8 mouse cellular contexts compared by ENCODE assay signal in the genomic region with DNA sequence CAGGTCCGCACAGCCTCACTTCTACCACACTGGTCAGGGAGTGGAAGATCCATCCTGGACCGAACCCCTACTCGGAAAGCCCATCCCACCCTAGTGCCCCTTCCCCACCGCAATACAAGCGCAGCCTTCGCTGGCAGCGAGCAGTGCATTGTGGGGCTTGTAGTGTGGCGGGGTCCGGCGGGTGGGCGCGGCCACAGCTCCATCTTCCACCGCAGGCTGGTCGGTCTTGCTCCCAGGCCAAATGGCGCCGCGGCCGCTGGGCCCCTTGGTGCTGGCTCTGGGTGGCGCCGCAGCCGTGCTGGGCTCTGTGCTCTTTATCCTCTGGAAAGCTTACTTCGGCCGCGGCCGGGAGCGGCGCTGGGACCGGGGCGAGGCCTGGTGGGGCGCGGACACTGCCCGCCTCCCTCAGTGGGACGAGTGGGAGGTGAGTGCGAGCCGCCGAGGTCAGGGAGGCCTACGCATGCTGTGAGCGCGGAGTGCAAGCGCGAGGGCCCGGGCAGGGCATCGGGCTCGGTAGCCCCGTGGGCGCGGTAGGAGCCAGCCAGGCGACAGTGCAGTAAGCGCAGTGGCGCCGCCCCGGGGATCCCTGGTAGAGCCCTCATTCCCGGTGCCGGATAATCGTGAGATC. TPM values are rescaled to one million over a fixed set of nuclear protein-coding genes. Genes with fewer than 3 reads are reported as not detected.
DNase-seq lines count a peak whose midpoint lies in the region; ATAC-seq and TF ChIP-seq lines count a peak whose summit lies in the region.

Arl10 (plus strand) TSS at position 162 of the 628 bp plus-strand sequence.

- peak; percentile 68 for ATAC-seq in CD4-positive, CD25-positive, alpha-beta regulatory T cell, adult 4 months
- peak; percentile 95 for ATAC-seq in forebrain, embryonic 11.5 days (replicated peaks; ENCODE audit: low FRiP score)
- ATAC-seq in heart, embryonic 15.5 days (replicated peaks; ENCODE audit: insufficient number of reproducible peaks, insufficient read depth, low FRiP score, low read depth) = peak; percentile 86
- ATAC-seq in liver, postnatal 0 days = peak; percentile 83
- ATAC-seq in neural tube, embryonic 13.5 days (ENCODE audit: low read depth) = peak; percentile 95

- DNase-seq in brain, adult 2 months (ENCODE audit: low read depth, low spot score) = peak; percentile 82
- peak; percentile 91 for DNase-seq in forebrain, embryonic 11.5 days (ENCODE audit: low spot score)
- DNase-seq in kidney, postnatal 14 days = peak; percentile 89
- DNase-seq in liver, postnatal 0 days = peak; percentile 73
- DNase-seq in testis, postnatal 14 days (ENCODE audit: low spot score) = peak; percentile 79

- H3K4me1 ChIP-seq in forebrain, embryonic 11.5 days (replicated peaks; ENCODE audit: control insufficient read depth, insufficient read depth, low read length) = peaks cover 8% of the 10 kb centered on the region; the same call in 1 of the 2 replicates
- peaks cover 26% of the 10 kb centered on the region for H3K4me1 ChIP-seq in heart, embryonic 15.5 days (replicated peaks)
- H3K4me1 ChIP-seq in liver, postnatal 0 days (ENCODE audit: insufficient read depth) = peaks cover 16% of the 10 kb centered on the region
- peaks cover 38% of the 10 kb centered on the region for H3K4me1 ChIP-seq in neural tube, embryonic 13.5 days (replicated peaks)

- peak within 1 kb of the TSS; percentile 92 for H3K4me2 ChIP-seq in forebrain, embryonic 11.5 days (ENCODE audit: low read depth, low read length, severe bottlenecking)
- peak within 1 kb of the TSS; percentile 89 for H3K4me2 ChIP-seq in heart, embryonic 15.5 days
- H3K4me2 ChIP-seq in liver, postnatal 0 days (ENCODE audit: low read depth, low read length) = peak within 1 kb of the TSS; percentile 79
- peak within 1 kb of the TSS; percentile 90 for H3K4me2 ChIP-seq in neural tube, embryonic 13.5 days

- no peaks in the 10 kb centered on the region for H3K9me3 ChIP-seq in forebrain, embryonic 11.5 days (ENCODE audit: control insufficient read depth, low read length)
- no peaks in the 10 kb centered on the region for H3K9me3 ChIP-seq in heart, embryonic 15.5 days (replicated peaks)
- no peaks in the 10 kb centered on the region for H3K9me3 ChIP-seq in liver, postnatal 0 days (ENCODE audit: low read length)
- H3K9me3 ChIP-seq in neural tube, embryonic 13.5 days = no peaks in the 10 kb centered on the region

- TF ChIP-seq EP300 in liver, postnatal 0 days (IDR thresholded peaks at IDR 0.05; ENCODE audit: low read depth) = no peak

- peak within 1 kb of the TSS; percentile 71 for H3K27ac ChIP-seq in forebrain, embryonic 11.5 days (ENCODE audit: low read depth, low read length)
- H3K27ac ChIP-seq in heart, embryonic 15.5 days = peak within 1 kb of the TSS; percentile 87
- H3K27ac ChIP-seq in liver, postnatal 0 days (ENCODE audit: low read depth) = peak within 1 kb of the TSS; percentile 25
- H3K27ac ChIP-seq in neural tube, embryonic 13.5 days (replicated peaks) = peak within 1 kb of the TSS; percentile 84

- TF ChIP-seq CTCF in liver, postnatal 0 days (IDR thresholded peaks at IDR 0.05; ENCODE audit: low read depth) = peak; percentile 12; the same call in 1 of the 2 replicates

- no peaks in the 10 kb centered on the region for H3K27me3 ChIP-seq in forebrain, embryonic 11.5 days (ENCODE audit: control insufficient read depth, insufficient read depth, low read length)
- H3K27me3 ChIP-seq in heart, embryonic 15.5 days = no peaks in the 10 kb centered on the region
- H3K27me3 ChIP-seq in liver, postnatal 0 days (ENCODE audit: insufficient read depth, low read length) = no peaks in the 10 kb centered on the region
- peaks cover 3% of the 10 kb centered on the region; the same call in 1 of the 2 replicates for H3K27me3 ChIP-seq in neural tube, embryonic 13.5 days

- no peaks in the 10 kb centered on the region for H3K36me3 ChIP-seq in forebrain, embryonic 11.5 days (ENCODE audit: control insufficient read depth, insufficient read depth, low read length)
- H3K36me3 ChIP-seq in heart, embryonic 15.5 days = peaks cover 12% of the 10 kb centered on the region
- H3K36me3 ChIP-seq in liver, postnatal 0 days (replicated peaks; ENCODE audit: insufficient read depth, low read length) = no peaks in the 10 kb centered on the region
- H3K36me3 ChIP-seq in neural tube, embryonic 13.5 days = peaks cover 33% of the 10 kb centered on the region

- H3K4me3 ChIP-seq in forebrain, embryonic 11.5 days (ENCODE audit: low read depth, low read length) = peak within 1 kb of the TSS; percentile 95
- H3K4me3 ChIP-seq in heart, embryonic 15.5 days = peak within 1 kb of the TSS; percentile 100
- peak within 1 kb of the TSS; percentile 66 for H3K4me3 ChIP-seq in liver, postnatal 0 days (ENCODE audit: low read depth, low read length)
- peak within 1 kb of the TSS; percentile 92 for H3K4me3 ChIP-seq in neural tube, embryonic 13.5 days

- under 1% methylated on average over 55 of the region's 55 CpGs for WGBS in forebrain, embryonic 11.5 days
- under 1% methylated on average over 55 of the region's 55 CpGs for WGBS in heart, embryonic 15.5 days
- under 1% methylated on average over 54 of the region's 55 CpGs for WGBS in liver, postnatal 0 days (ENCODE audit: insufficient replicate concordance)
- WGBS in neural tube, embryonic 13.5 days = under 1% methylated on average over 55 of the region's 55 CpGs

- peak within 1 kb of the TSS; percentile 93 for H3K9ac ChIP-seq in forebrain, embryonic 11.5 days (ENCODE audit: low read length)
- H3K9ac ChIP-seq in heart, embryonic 15.5 days = peak within 1 kb of the TSS; percentile 97
- H3K9ac ChIP-seq in liver, postnatal 0 days (replicated peaks) = peak within 1 kb of the TSS; percentile 75
- H3K9ac ChIP-seq in neural tube, embryonic 13.5 days = peak within 1 kb of the TSS; percentile 98

RNA-seq across cellular contexts. Expression of gene Arl10, which starts in this region (rescaled TPM):
- 1 to 10 TPM; 3.8 to 5.0 TPM for polyA plus RNA-seq in CD4-positive, CD25-positive, alpha-beta regulatory T cell, adult 4 months (2017; shearing (Covaris generic))
- polyA plus RNA-seq in forebrain, embryonic 11.5 days (2014; fragmentation: Nextera tagmentation; extraction: Ambion mirVana) = 26.4 and 30.3 TPM in 2 replicates
- 16.4 and 21.1 TPM in 2 replicates for polyA plus RNA-seq in heart, embryonic 15.5 days (2015; fragmentation: Nextera tagmentation; extraction: Ambion mirVana)
- 7.0 and 7.1 TPM in 2 replicates for polyA plus RNA-seq in liver, postnatal 0 days (2015; fragmentation: Nextera tagmentation; extraction: Ambion mirVana)
- 65.8 and 67.0 TPM in 2 replicates for polyA plus RNA-seq in neural tube, embryonic 13.5 days (2015; fragmentation: Nextera tagmentation; extraction: Ambion mirVana)

Comparison
In these comparisons a context has a peak if more than half of its experiments do, and no peak if none do; other contexts are left out.
1. Peak in every context shown above with its lines: DNase-seq, ATAC-seq, H3K4me3 ChIP-seq and H3K27ac ChIP-seq.
2. H3K27ac ChIP-seq: peak in every context shown above with its lines; median percentile 87 in heart, embryonic 15.5 days; 84 in neural tube, embryonic 13.5 days; 71 in forebrain, embryonic 11.5 days; 25 in liver, postnatal 0 days.